Mouse (Mus musculus) liver, adult 2 months (tissue): ENCODE measurements around the gene Wipf2.

ENCODE experiments used
- CTCF ChIP-seq: fragments of 200-500 bp; IDR thresholded peaks from 2 replicates; pipeline ENCODE4 v1.5.1; 2011; ENCODE audit warnings: low read depth, low read length, control low read depth
- POLR2A ChIP-seq: fragments of 200-500 bp; IDR thresholded peaks from 2 replicates; pipeline ENCODE4 v1.6.1; 2011; ENCODE audit warnings: low read length, control low read depth; ENCODE audit not compliant: insufficient read depth; ENCODE audit errors: extremely low read depth

DNA sequence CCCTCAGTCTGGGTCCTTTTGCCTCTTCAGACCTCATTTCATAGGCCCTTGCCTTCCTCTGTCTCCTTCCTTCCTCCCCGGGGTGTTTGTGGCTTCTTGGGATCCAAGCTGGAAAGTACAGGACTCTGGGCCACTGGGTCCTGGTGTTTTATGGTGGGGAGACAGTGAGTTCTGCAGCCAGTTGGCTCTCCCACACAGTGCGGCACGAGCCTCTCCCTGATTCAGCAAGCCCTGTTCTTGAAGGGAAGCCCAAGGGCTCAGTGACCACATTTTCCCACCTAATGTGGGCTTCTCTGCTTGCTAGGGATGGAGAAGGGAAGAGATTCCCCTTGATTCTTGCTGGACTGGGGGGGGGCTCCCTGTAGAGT, 79.1 kb downstream of the Wipf2 start:
- TF ChIP-seq POLR2A (no peak), CTCF (no peak)
